Mouse (Mus musculus) kidney, postnatal 25 days (tissue): ENCODE data around the gene Gm42372.

ENCODE experiments used
- DNase-seq, 2 experiments: peaks; one replicate each; pipeline ENCODE4 v3.0.0; 2021; ENCODE audit warnings: mixed read lengths in 2 of 2

Gene Gm42372

GRCm38 (mm10) chr7:17009326-17010009, 26.6 kb downstream of the Gm42372 start:
- DNase-seq: no peak

- no peak for DNase-seq
Observed at GRCm38 (mm10) chr7:17010010-17010347, 27.1 kb downstream of the Gm42372 start.

- DNase-seq: no peak
Observed at GRCm38 (mm10) chr7:17011909-17012590, 29.2 kb downstream of the Gm42372 start.

- no peak for DNase-seq
Observed at GRCm38 (mm10) chr7:17015381-17015780, 32.5 kb downstream of the Gm42372 start.

GRCm38 (mm10) chr7:17017036-17017435, 34.1 kb downstream of the Gm42372 start:
- peak; percentile 94 to 97 for DNase-seq

GRCm38 (mm10) chr7:17017921-17018320, 35.0 kb downstream of the Gm42372 start:
- DNase-seq: no peak

GRCm38 (mm10) chr7:17019426-17020166, 36.7 kb downstream of the Gm42372 start:
- DNase-seq: no peak

GRCm38 (mm10) chr7:17022176-17022575, 39.3 kb downstream of the Gm42372 start:
- no peak for DNase-seq

GRCm38 (mm10) chr7:17023701-17024100, 40.8 kb downstream of the Gm42372 start:
- peak in 1 of 2 experiments; percentile 54 for DNase-seq

- peak; percentile 71 to 78 for DNase-seq
Observed at GRCm38 (mm10) chr7:17024141-17024540, 41.3 kb downstream of the Gm42372 start.

- peak; percentile 71 to 90 for DNase-seq
Observed at GRCm38 (mm10) chr7:17024814-17025504, 42.1 kb downstream of the Gm42372 start.

GRCm38 (mm10) chr7:17025505-17025894, 42.6 kb downstream of the Gm42372 start:
- DNase-seq: peak; percentile 49 to 78

- no peak for DNase-seq
Observed at GRCm38 (mm10) chr7:17025896-17026622, 43.2 kb downstream of the Gm42372 start.

GRCm38 (mm10) chr7:17026710-17027587, 44.1 kb downstream of the Gm42372 start:
- DNase-seq: peak; percentile 66 to 82

- DNase-seq: peak; percentile 90 to 97
Observed at GRCm38 (mm10) chr7:17027588-17028343, 44.9 kb downstream of the Gm42372 start, which contains the start of gene Ppp5c. TSS of gene Ppp5c (minus strand) at chr7:17027924.

- no peak for DNase-seq
Observed at GRCm38 (mm10) chr7:17028923-17029322, 46.0 kb downstream of the Gm42372 start.

GRCm38 (mm10) chr7:17030239-17030638, 47.4 kb downstream of the Gm42372 start:
- no peak for DNase-seq
